Mouse (Mus musculus): ENCODE measurements around the gene Tnrc18.

Tnrc18 gene

GRCm38 (mm10) chr5:142692971-142693737 lies 124.3 kb downstream of the Tnrc18 start:
- CTCF ChIA-PET, result interaction anchor here (0.6 kb wide), 1 partner anchor 821 kb away, joined by 14 read pairs; no protein-coding TSS in a partner anchor

GRCm38 (mm10) chr5:142692248-142692647 lies 125.2 kb downstream of the Tnrc18 start, which contains the start of gene Slc29a4:
TSS of gene Slc29a4 (plus strand) at chr5:142692512.
- CTCF ChIA-PET, result no interaction called here

- CTCF ChIA-PET, result no interaction called here
Measured at GRCm38 (mm10) chr5:142690343-142690742, 127.1 kb downstream of the Tnrc18 start.

GRCm38 (mm10) chr5:142688866-142689265 lies 128.6 kb downstream of the Tnrc18 start:
- CTCF ChIA-PET, result interaction anchor here (0.6 kb wide), 1 partner anchor 128 kb away, joined by 5 read pairs; no protein-coding TSS in a partner anchor

GRCm38 (mm10) chr5:142682529-142682928 lies 134.9 kb downstream of the Tnrc18 start:
- CTCF ChIA-PET, result no interaction called here

- CTCF ChIA-PET, result no interaction called here
Measured at GRCm38 (mm10) chr5:142681911-142682310, 135.6 kb downstream of the Tnrc18 start.

- CTCF ChIA-PET, result no interaction called here
Measured at GRCm38 (mm10) chr5:142679065-142679464, 138.4 kb downstream of the Tnrc18 start.

- CTCF ChIA-PET, result no interaction called here
Measured at GRCm38 (mm10) chr5:142678141-142678571, 139.3 kb downstream of the Tnrc18 start.

Measured in spleen, embryonic (tissue).